Mouse (Mus musculus) thymus, adult 2 months (tissue): ENCODE results near the gene Adamts2.

Experiments
- CTCF ChIP-seq: fragments of 200-500 bp; IDR thresholded peaks from 2 replicates; pipeline ENCODE4 v1.5.1; 2012; ENCODE audit warnings: mild to moderate bottlenecking, control low read depth, low read length, moderate library complexity, borderline replicate concordance; ENCODE audit not compliant: control insufficient read depth, poor library complexity, insufficient read depth; ENCODE audit errors: extremely low read depth
- POLR2A ChIP-seq: fragments of 200-500 bp; IDR thresholded peaks from 2 replicates; pipeline ENCODE4 v1.6.1; 2012; ENCODE audit warnings: mild to moderate bottlenecking, low read length, control low read depth, moderate library complexity; ENCODE audit not compliant: control insufficient read depth, poor library complexity, insufficient read depth; ENCODE audit errors: extremely low read depth

GRCm38 (mm10) chr11:50617015-50617543 lies 15.2 kb downstream of the Adamts2 start:
- TF ChIP-seq POLR2A: no peak
- TF ChIP-seq CTCF: no peak
